Mouse (Mus musculus) A20 (cell line): ENCODE measurements around the gene Vmn2r8.
A peak's percentile ranks its signal among the peaks of the same experiment; 100 is the strongest.
"Not testable (repeated sequence)": the region's sequence is repeated elsewhere in the genome, so short reads cannot be mapped to it uniquely, and the experiment has no call there.

Experiments used
- DNase-seq: peaks from one replicate; pipeline ENCODE4 v3.0.0-alpha.2; 2011; ENCODE audit warnings: low read depth, low spot score

Vmn2r8 gene

DNA sequence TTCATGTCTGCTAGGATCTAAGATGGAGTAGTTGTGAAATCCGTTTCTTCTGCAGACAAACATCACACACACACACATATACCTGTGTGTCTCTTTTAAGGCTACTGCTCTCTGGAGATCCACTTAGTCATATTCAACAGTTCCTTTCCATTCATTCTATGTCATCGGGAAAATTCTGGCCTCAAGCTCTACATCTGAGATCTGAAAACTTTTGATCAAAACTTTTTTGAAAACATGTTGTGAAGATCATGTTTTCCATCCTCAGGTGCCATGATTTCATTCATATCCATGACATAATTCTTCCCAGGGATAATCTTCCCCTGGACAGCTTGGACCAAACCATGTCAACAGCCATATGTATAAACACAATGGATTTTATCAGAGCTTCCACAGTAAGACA lies at the start of gene Vmn2r8:
TSS of gene Vmn2r8 (minus strand) at position 101 of the 400 bp plus-strand sequence.
- not testable (repeated sequence) for DNase-seq

DNA sequence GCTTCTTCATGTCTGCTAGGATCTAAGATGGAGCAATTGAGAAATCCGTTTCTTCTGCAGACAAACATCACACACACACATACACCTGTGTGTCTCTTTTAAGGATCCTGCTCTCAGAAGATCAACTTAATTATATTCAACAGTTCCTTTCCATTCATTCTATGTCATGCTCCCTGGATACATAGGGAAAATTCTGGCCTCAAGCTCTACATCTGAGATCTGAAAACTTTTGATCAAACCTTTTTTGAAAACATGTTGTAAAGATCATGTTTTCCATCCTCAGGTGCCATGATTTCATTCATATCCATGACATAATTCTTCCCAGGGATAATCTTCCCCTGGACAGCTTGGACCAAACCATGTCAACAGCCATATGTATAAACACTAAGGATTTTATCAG lies 43.9 kb upstream of the Vmn2r8 start, which contains the start of gene Vmn2r9:
TSS of gene Vmn2r9 (minus strand) at position 101 of the 400 bp plus-strand sequence.
- not testable (repeated sequence) for DNase-seq

DNA sequence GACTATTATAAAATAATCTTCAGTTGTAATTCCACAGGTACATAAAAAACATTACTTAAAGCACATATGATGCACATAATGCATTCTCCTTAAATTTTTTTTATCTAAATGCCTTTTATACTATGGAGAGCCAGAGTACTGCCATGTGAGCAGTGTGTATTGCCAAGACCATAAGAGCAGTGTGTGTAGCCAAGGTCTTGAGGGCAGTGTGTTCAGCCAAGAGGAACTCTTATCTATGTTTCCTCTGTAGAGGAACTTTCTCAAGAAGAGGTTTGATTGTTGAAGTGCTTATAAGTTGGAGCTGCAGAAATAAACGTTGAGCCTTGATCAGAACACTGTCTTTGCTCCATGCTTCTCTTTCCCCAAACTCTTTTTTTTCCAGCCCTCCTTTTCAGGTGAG lies 40.8 kb upstream of the Vmn2r8 start:
- no peak for DNase-seq

DNA sequence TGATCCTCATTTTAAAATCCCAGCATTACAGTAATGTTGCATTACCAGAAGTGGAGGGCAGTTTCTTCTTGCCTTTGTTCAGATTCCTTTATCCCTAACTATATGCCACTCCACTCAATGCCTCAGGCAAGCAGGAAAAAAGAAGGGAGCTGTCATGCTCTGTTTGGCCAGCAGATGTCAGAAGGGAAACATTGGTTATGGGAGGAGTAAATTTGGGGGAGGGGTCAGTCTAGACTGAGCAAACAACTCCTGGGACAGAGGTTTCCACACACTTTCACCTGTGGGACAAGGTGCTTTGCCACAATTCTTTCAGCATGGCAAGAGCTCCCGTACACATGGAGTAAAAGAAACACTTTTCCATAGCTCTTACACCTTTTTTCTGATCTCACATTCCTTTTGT lies 27.5 kb upstream of the Vmn2r8 start:
- no peak for DNase-seq

DNA sequence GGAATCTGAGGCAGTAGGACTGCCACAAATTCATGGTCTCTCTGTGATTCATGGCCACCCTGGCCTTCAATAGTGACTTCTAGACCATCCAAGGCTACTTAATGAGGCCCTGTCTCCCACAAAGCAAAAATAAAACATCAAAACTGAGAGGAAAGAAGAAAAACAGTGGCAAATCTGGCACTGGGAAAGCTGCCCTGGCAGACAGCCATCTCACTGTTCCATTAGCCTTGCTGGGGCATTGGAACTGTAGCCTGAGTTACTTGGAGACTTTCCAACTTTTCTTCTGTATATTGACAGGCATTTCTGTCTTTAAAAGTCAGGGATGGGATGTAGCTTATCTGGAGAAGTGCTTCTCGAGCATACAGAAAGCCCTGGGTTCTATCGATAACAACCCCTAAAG lies 14.6 kb upstream of the Vmn2r8 start:
- no peak for DNase-seq

DNA sequence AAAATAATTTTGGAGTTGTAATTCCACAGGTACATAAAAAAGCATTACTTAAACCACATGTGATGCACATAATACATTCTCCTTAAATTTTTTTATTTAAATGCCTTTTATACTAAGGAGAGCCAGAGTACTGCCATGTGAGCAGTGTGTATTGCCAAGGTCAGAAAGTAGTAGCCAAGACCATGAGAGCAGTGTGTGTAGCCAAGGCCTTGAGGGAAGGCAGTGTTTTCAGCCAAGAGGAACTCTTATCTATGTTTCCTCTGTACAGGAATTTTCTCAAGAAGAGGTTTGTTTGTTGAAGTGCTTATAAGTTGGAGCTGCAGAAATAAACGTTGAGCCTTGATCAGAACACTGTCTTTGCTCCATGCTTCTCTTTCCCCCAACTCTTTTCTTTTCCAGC lies 5.0 kb downstream of the Vmn2r8 start:
- no peak for DNase-seq

DNA sequence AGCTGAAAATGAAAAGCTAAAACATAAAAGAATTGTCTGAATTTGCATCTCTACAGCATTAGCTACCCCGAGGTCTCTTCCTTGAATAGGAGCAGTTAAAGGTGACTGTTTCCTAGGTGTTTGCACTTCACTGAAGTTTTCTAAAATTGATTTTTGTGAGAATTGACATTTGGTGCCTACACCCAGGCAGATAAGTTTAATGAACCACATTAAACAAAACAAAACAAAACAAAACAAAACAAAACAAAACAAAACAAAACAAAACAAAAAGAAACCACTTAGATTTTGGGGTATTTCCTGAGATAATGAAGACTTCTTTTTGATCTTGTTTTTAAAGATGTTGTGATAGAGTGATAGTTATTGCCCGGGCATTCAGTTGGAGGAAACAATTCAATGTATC lies 13.4 kb downstream of the Vmn2r8 start, which contains the start of gene Tmed11:
TSS of gene Tmed11 (minus strand) at position 101 of the 400 bp plus-strand sequence.
- DNase-seq = not testable (repeated sequence)

DNA sequence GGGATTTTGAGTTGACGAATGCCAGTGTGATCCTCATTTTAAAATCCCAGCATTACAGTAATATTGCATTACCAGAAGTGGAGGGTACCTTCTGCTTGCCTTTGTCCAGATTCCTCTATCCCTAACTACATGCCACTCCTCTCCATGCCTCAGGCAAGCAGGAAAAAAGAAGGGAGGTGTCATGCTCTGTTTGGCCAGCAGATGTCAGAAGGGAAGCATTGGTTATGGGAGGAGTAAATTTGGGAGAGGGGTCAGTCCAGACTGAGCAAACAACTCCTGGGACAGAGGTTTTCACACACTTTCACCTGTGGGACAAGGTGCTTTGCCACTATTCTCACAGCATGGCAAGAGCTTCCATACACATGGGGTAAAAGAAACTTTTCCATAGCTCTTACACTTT lies 18.3 kb downstream of the Vmn2r8 start:
- DNase-seq = not testable (repeated sequence)

DNA sequence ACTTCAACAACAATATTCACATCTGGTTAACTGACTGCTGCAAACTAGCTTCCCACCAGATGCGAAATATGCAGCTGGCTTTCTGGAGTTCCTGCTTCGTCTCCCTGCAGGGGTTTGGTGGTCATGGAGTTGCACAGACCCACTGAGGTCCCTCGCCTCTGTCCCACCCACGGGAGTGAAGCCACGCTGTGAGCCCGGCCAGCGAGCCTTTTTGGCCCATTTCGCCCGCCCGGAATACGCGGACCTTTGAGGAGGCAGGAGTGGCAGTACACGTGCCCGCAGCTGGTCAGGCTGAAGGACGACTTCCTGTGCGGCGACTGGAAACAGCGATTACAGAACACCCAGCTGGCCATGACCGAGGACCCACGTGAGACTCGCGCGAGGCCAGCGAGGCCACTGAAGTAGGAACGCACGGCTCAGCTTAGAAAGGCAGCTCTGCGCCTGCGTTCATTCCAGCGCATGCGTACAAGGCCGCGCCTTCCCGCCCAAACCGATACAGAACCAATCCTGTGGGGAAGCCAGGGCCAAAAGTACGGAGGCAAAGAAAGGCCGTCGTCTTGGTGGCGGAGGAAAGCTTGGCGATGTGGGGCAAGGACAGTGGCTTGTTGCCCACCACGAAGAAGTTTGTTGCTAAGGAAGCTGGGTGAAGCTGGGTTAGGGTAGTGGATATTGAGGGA lies 33.9 kb downstream of the Vmn2r8 start, which contains the start of gene Rnf212:
TSS of gene Rnf212 (minus strand) at position 353 of the 677 bp plus-strand sequence.
- DNase-seq = no peak

DNA sequence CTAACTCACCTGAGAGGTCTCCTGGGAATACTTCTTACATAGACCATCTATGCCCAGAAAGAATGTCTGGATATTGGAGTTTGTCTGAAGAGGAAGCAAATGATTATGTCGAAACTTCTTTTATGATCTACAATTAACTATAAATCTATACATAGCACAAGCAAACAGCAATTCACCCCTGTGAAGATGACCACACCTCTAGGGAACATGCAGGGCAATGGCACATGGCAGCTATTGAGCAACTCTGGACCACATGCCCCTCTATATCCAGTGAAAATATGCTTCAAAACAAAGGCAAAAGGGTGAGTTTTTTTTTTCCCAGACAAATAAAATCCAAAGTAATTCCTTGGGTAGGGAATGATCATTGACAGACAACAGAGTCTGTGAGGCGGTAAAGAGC lies 48.6 kb downstream of the Vmn2r8 start:
- no peak for DNase-seq

DNA sequence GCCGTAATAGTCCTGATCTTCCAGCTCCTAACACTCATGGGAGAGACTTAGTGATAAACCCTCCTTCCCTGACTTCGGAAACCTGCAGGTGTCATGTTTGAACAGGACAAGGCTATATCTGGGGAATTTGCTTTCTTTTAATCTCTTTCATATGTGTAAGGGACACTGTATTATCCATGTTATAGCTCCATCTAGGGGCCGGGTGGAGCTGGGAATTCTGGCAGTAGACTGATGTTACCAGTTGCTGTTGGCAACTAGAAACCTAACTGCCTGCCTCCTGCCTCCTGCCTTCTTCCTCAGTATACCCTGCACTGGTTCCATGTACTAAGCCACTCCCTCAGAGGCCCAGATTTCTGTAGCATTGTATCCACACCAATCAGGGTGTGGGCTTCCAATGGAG lies 50.3 kb downstream of the Vmn2r8 start:
- no peak for DNase-seq

DNA sequence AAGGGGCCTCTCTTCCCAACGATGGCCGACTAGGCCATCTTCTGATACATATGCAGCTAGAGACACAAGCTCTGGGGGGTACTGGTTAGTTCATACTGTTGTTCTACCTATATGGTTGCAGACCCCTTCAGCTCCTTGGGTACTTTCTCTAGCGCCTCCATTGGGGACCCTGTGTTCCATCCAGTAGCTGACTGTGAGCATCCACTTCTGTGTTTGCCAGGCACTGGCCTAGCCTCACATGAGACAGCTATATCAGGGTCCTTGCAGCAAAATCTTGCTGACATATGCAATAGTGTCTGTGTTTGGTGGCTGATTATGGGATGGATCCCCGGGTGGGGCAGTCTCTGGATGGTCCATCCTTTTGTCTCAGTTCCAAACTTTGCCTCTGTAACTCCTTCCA lies 57.4 kb downstream of the Vmn2r8 start:
- not testable (repeated sequence) for DNase-seq

DNA sequence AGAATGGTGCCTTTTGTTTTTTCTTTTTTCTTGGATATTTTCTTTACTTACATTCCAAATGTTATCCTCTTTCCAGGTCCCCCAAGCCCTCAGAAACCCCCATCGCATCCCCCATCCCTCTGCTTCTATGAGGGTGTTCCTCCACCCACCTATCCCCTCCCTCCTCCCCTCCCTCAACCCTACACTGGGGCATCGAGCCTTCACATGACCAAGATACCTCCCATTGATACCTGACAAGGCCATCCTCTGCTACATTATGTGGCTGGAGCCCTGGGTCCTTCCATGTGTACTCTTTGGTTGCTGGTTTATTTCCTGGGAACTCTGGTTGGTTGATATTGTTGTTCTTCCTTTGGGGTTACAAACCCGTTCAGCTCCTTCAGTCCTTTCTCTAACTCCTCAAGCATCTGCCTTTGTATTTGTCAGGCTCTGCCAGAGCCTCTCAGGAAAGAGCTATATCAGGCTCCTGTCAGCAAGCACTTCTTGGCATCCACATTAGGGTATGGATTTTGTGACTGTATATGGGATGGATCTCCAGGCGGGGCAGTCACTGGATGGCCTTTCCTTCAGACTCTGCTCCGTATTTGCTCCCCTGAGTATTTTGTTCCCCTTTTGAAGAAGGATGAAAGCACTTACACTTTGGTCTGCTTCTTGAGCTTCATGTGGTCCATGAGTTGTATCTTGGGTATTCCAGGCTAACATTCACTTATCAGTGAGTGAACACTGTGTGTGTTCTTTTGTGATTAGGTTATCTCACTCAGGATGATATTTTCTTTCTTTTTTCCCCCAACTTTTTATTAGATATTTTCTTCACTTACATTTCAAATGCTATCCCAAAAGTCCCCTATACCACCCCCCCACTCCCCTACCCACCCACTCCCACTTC lies 58.1 kb downstream of the Vmn2r8 start:
- no peak for DNase-seq

DNA sequence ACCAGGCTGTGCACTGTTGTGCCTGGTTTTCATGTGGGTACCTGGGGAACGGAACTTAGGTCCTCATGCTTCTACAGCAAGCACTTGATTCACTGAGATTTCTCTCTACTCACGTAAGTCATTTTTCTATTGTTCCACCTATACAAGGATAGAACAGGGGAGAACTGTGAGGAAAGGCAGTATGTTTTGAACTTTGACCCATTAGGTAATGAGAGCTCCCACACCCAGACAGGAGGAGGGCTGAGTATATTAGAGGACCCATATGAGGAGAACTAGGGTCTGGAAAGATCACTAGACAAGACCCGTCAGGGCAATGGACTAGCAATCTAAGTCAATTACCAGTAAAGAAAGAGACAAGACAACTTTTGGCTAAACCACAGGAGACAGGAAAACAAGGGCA lies 64.0 kb downstream of the Vmn2r8 start:
- DNase-seq = no peak

DNA sequence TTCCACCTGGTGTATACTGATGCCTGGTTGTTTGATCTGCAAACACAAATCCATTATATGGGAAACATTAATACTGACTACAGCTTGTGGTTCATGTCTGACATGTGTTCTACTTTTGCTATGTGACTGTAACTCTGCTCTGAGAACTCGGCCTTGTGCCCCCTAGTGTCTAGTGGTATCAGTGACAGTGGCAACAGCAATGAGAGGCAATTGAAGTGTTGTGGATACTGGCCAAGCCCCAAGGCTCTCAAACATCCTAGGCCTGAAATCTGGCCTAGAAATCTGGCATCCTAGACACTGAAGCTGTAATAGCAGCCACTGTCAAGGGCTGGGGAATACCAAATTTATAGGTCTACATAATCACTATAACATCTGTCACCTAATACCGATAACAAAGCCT lies 64.8 kb downstream of the Vmn2r8 start:
- peak; percentile 61 for DNase-seq

DNA sequence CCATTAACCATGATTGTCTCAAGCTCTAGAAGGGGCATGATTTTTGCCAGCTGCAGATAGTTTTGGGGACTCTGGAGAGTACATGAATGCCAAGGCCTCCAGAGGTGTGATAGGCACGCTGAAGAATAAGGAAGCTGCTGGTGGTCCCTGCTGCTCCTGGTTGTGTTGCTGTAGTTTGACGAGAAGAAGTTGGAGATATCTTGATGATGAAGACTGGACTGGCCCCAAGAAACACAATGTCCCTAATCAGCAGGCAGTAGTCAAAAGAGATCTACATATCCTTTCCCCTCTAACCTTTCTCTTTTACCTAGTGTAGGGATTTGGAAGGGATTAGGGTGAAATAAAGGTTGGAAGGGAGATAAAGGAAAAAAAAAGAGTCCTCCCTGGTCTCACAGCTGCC lies 66.1 kb downstream of the Vmn2r8 start:
- no peak for DNase-seq

DNA sequence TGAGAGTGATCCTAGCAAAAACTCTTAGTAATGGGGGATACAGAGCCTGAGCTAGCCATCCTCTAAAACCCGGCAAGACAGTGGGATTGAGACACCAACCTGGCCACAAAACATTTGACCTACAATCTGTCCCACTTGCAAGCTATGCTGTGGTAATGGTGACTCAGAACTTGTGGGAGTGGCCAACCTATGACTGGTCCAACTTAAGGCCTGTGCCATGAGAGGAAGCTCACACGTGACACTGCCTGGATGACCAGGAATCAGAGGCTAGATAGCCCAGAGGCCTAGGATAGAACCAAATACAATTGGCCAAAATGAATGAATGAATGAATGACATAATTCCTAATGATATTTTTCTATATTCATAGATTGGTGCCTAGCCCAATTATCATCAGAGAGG lies 66.8 kb downstream of the Vmn2r8 start:
- no peak for DNase-seq
